Mouse (Mus musculus) neutrophil, adult 83 days (primary cell): ENCODE results near the gene Abcd2. TPM values are rescaled to one million over a fixed set of nuclear protein-coding genes. Genes with fewer than 3 reads are reported as not detected.

Experiments used
- total RNA-seq, 2 experiments: library from RNA; stranded (reverse); gene quantifications; one replicate each; pipeline ENCODE4 v1.2.4; 2023

The Abcd2 gene
- total RNA-seq = 10 to 100 TPM; 46.9 to 55.1 TPM

DNA sequence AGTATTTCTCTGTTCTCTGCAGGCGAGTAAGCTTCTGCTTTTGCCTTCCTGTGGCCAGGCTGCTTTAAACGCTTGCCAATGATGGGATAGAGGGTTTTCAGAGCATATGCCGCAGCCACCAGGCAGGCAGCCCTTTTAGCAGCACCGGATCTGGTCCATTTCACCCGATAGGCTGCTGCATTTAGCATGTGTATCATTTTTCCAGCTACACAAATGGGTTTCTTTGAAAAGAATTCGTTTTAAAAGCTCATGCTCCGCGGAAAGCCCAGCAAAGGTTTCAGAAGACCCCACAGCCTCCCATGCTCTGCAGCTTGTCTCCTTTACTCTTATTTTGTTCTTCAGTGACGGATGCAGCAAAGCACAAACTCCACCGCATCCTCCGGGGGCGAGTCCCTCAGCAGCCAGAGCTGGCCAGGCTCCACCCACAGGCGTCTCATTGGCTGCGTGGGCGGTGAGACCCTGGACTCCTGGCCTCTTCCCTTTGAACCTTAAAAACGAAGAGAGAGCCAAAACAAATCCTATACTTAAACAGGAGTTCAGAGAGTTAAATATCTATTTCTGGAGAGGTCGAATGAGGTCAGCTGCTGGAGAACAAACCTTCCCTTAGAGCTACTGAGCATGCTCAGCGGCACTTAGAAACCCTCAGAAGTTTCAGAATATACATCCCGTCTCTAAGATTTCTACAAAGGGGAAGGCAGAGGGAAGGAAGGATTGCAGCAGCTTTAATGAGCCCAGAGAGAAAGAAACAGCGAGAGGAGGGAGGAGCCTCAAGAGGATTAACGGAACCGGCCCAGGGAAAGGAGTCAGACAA lies at the start of gene Abcd2:
Gene Abcd2 (minus strand): TSS at position 388 of the 811 bp plus-strand sequence.

DNA sequence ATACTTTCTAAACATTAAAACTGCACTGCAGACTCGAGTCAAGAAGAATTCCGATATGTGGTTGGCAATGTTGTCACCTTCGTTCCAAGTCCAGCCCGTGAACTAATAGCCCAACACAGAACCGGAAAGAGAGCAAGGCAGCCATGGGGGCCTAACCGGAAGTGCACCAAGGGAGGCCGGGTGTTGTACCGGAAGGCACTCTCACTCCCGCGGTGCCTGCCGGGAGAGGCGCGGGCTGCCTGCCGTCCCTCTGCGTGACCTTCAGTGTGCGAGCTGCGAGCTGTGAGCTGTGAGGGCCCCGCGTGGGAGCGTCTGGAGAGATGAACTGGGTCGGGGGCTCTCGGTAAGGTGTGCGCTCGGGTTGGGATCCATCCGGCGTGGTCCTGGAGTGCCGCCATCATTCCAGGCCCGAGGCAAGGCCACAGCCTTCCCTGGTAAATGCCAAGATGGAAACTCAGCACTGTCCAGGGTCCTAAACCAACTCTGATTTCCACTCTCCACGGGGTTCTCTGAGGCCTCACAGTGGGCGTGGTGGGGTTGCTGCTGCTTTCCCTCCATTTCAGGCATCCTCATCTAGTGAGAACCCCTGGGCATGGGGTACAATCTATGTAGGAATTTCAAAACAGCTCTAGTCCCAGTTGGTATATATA lies 7.8 kb upstream of the Abcd2 start, which contains the start of gene CN725425:
Gene CN725425 (plus strand): TSS at position 239 of the 650 bp plus-strand sequence.

Other genes starting within 250 kb of the Abcd2 start
- under 1 TPM in 1 of 2 experiments, not detected in 1; 0.13 TPM for gene Kif21a, start 141.9 kb downstream of the Abcd2 start, total RNA-seq
- not detected for gene CN725425, start 7.7 kb upstream of the Abcd2 start, total RNA-seq